Mouse (Mus musculus) erythroblast, adult 5-6 weeks (primary cell): ENCODE data around the gene Ssx9. TPM values are rescaled to one million over a fixed set of nuclear protein-coding genes. Genes with fewer than 3 reads are reported as not detected.
"Not testable (repeated sequence)": the region's sequence is repeated elsewhere in the genome, so short reads cannot be mapped to it uniquely, and the experiment has no call there.

Source experiments
- ATAC-seq: replicated peaks from 2 replicates; pipeline ENCODE4 v1.8.0; 2016; ENCODE audit warnings: moderate number of reproducible peaks, mild to moderate bottlenecking, moderate TSS enrichment, inconsistent platforms; ENCODE audit not compliant: poor library complexity, low FRiP score, severe bottlenecking
- total RNA-seq, 2 experiments: library from RNA; stranded (forward) in 1 of 2; stranded (reverse) in 1 of 2; fragments of 150-400 nt in 1 of 2; fragments of 200-764, 138-1000 nt in 1 of 2; gene quantifications; 2 replicates each; pipeline versions ENCODE4 v1.2.3 to v1.2.4; 2015 to 2017; ENCODE audit warnings: low replicate concordance in 2 of 2

The Ssx9 gene
- total RNA-seq (2015; ENCODE audit: low replicate concordance) (not detected in 2 replicates), total RNA-seq (2017; ENCODE audit: low replicate concordance) (not detected in 2 replicates)

DNA sequence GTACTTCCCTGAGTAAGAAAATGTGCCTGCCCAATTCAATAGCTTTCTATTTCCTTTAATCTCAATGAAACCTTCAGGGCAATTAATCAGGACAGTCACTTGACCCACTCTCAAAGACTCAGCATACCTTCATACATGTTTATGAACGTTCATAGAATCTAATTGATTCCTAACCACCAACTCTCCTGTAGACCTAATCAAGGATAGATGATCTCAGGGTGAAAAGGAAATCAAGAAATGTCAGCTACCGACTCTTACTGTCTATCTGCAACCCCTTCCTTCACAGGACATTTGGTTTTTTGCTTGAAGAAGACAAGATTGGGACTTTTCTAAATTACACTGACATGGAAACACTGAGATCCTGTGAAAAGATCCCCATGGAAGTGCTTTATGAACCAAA is at the start of gene Ssx9:
Gene Ssx9 (plus strand): TSS at position 301 of the 400 bp plus-strand sequence.
- not testable (repeated sequence) for ATAC-seq

- no peak for ATAC-seq
Observed at GRCm38 (mm10) chrX:8732907-8733306, 15.3 kb upstream of the Ssx9 start.

DNA sequence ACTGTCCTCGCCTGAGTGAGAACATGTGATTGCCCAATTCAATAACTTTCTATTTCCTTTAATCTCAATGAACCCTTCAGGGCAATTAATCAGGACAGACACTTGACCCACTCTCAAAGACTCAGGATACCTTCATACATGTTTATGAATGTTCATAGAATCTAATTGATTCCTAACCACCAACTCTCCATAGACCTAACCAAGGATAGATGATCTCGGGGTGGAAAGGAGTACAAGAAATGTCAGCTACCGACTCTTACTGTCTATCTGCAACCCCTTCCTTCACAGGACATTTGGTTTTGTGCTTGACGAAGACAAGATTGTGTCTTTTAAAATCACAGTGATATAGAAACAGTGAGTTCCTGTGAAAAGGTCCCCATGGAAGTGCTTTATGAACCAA is 55.2 kb downstream of the Ssx9 start, which contains the start of gene Ssxb5:
Gene Ssxb5 (plus strand): TSS at position 301 of the 400 bp plus-strand sequence.
- ATAC-seq, result not testable (repeated sequence)

Other genes with a start within 250 kb of the Ssx9 start
- gene Gm14459, start 223.5 kb upstream of the Ssx9 start, total RNA-seq (2015; ENCODE audit: low replicate concordance), result not detected in 2 replicates
- not detected in 2 replicates for gene Gm14459, start 223.5 kb upstream of the Ssx9 start, total RNA-seq (2017; ENCODE audit: low replicate concordance)
- not detected in 2 replicates for gene Ssxb6, start 200.2 kb upstream of the Ssx9 start, total RNA-seq (2015; ENCODE audit: low replicate concordance)
- not detected in 2 replicates for gene Ssxb6, start 200.2 kb upstream of the Ssx9 start, total RNA-seq (2017; ENCODE audit: low replicate concordance)
- not detected in 2 replicates for gene Ssxb3, start 156.6 kb upstream of the Ssx9 start, total RNA-seq (2015; ENCODE audit: low replicate concordance)
- gene Ssxb3, start 156.6 kb upstream of the Ssx9 start, total RNA-seq (2017; ENCODE audit: low replicate concordance), result not detected in 2 replicates
- gene Ssxb8, start 57.6 kb upstream of the Ssx9 start, total RNA-seq (2015; ENCODE audit: low replicate concordance), result not detected in 2 replicates
- not detected in 2 replicates for gene Ssxb8, start 57.6 kb upstream of the Ssx9 start, total RNA-seq (2017; ENCODE audit: low replicate concordance)
- not detected in 2 replicates for gene Ssxb5, start 55.3 kb downstream of the Ssx9 start, total RNA-seq (2015; ENCODE audit: low replicate concordance)
- not detected in 2 replicates for gene Ssxb5, start 55.3 kb downstream of the Ssx9 start, total RNA-seq (2017; ENCODE audit: low replicate concordance)
- gene Gm6592, start 95.6 kb downstream of the Ssx9 start, total RNA-seq (2015; ENCODE audit: low replicate concordance), result not detected in 2 replicates
- gene Gm6592, start 95.6 kb downstream of the Ssx9 start, total RNA-seq (2017; ENCODE audit: low replicate concordance), result not detected in 2 replicates
- not detected in 2 replicates for gene Gm5751, start 125.8 kb downstream of the Ssx9 start, total RNA-seq (2015; ENCODE audit: low replicate concordance)
- not detected in 2 replicates for gene Gm5751, start 125.8 kb downstream of the Ssx9 start, total RNA-seq (2017; ENCODE audit: low replicate concordance)
- gene B630019K06Rik, start 143.9 kb downstream of the Ssx9 start, total RNA-seq (2015; ENCODE audit: low replicate concordance), result not detected in 2 replicates
- gene B630019K06Rik, start 143.9 kb downstream of the Ssx9 start, total RNA-seq (2017; ENCODE audit: low replicate concordance), result not detected in 2 replicates
- gene Fthl17b, start 214.5 kb downstream of the Ssx9 start, total RNA-seq (2015; ENCODE audit: low replicate concordance), result not detected in 2 replicates
- gene Fthl17b, start 214.5 kb downstream of the Ssx9 start, total RNA-seq (2017; ENCODE audit: low replicate concordance), result not detected in 2 replicates
- not detected in 2 replicates for gene Fthl17c, start 228.1 kb downstream of the Ssx9 start, total RNA-seq (2015; ENCODE audit: low replicate concordance)
- not detected in 2 replicates for gene Fthl17c, start 228.1 kb downstream of the Ssx9 start, total RNA-seq (2017; ENCODE audit: low replicate concordance)
- gene Fthl17d, start 238.3 kb downstream of the Ssx9 start, total RNA-seq (2015; ENCODE audit: low replicate concordance), result not detected in 2 replicates
- not detected in 2 replicates for gene Fthl17d, start 238.3 kb downstream of the Ssx9 start, total RNA-seq (2017; ENCODE audit: low replicate concordance)